Mouse (Mus musculus) limb, embryonic 14.5 days (tissue): ENCODE data around the gene Syde2. TPM values are rescaled to one million over a fixed set of nuclear protein-coding genes. Genes with fewer than 3 reads are reported as not detected.

Source experiments
- ATAC-seq: fragments of 200-750 bp; cut with Nextera tagmentation; 2 replicates; pipeline ENCODE4 v1.8.0; 2017; ENCODE audit warnings: low read depth, moderate number of reproducible peaks, moderate TSS enrichment; ENCODE audit not compliant: low FRiP score
- DNase-seq: peaks from one replicate; pipeline ENCODE4 v3.0.0-alpha.2; 2015; ENCODE audit warnings: low spot score
- H3K27ac ChIP-seq: fragments of 300-500 bp; sonication (generic); replicated peaks from 2 replicates; pipeline ENCODE4 v1.5.1; 2014; ENCODE audit warnings: low read depth, mild to moderate bottlenecking, low read length, moderate library complexity, mixed read lengths
- H3K27me3 ChIP-seq: fragments of 300-500 bp; sonication (generic); 2 replicates; pipeline ENCODE4 v1.6.1; 2014; ENCODE audit warnings: low read length, mixed read lengths; ENCODE audit not compliant: control insufficient read depth, insufficient read depth
- H3K36me3 ChIP-seq: fragments of 300-500 bp; sonication (generic); 2 replicates; pipeline ENCODE4 v1.6.1; 2014; ENCODE audit warnings: mild to moderate bottlenecking, low read length, moderate library complexity, mixed read lengths; ENCODE audit not compliant: control insufficient read depth, insufficient read depth
- H3K4me1 ChIP-seq: fragments of 300-500 bp; sonication (generic); 2 replicates; pipeline ENCODE4 v1.6.1; 2014; ENCODE audit warnings: antibody characterized with exemption, low read length, mixed read lengths; ENCODE audit not compliant: control insufficient read depth, insufficient read depth
- H3K4me2 ChIP-seq: fragments of 300-500 bp; sonication (generic); replicated peaks from 2 replicates; pipeline ENCODE4 v1.6.1; 2014; ENCODE audit warnings: low read depth, mild to moderate bottlenecking, low read length, moderate library complexity; ENCODE audit not compliant: severe bottlenecking
- H3K4me3 ChIP-seq: fragments of 300-500 bp; sonication (generic); replicated peaks from 2 replicates; pipeline ENCODE4 v1.5.1; 2014; ENCODE audit warnings: low read length
- H3K9ac ChIP-seq: fragments of 300-500 bp; sonication (generic); 2 replicates; pipeline ENCODE4 v1.6.1; 2014; ENCODE audit warnings: mild to moderate bottlenecking, low read depth, low read length, moderate library complexity; ENCODE audit not compliant: severe bottlenecking
- H3K9me3 ChIP-seq: fragments of 300-500 bp; sonication (generic); 2 replicates; pipeline ENCODE4 v1.6.1; 2016; ENCODE audit warnings: low read length; ENCODE audit not compliant: control insufficient read depth
- POLR2A ChIP-seq: fragments of 200-500 bp; IDR thresholded peaks from 2 replicates; pipeline ENCODE4 v1.8.0; 2012; ENCODE audit warnings: inconsistent platforms, mild to moderate bottlenecking, moderate library complexity, borderline replicate concordance; ENCODE audit not compliant: insufficient read depth, insufficient read length; ENCODE audit errors: extremely low read depth
- WGBS: fragments of 180-500 bp; shearing (Covaris S2); extraction: QIAGEN DNeasy Blood & Tissue Kit; methylation state at CpG from one replicate; pipeline ENCODE4 v1.1.7; 2014; 5-methylcytosine and 5-hydroxymethylcytosine counted together
- polyA plus RNA-seq, 2 experiments: library from polyadenylated mRNA; depleted of rRNA in 1 of 2; stranded (reverse) in 1 of 2; unstranded in 1 of 2; fragments of >200 nt; fragmentation: Nextera tagmentation in 1 of 2; extraction: Ambion mirVana in 1 of 2; gene quantifications; 2 replicates each; pipeline versions ENCODE4 v1.2.1 to v1.2.3; 2012 to 2014

The Syde2 gene
- polyA plus RNA-seq, 2 experiments: 2.8 to 6.0 TPM

DNA sequence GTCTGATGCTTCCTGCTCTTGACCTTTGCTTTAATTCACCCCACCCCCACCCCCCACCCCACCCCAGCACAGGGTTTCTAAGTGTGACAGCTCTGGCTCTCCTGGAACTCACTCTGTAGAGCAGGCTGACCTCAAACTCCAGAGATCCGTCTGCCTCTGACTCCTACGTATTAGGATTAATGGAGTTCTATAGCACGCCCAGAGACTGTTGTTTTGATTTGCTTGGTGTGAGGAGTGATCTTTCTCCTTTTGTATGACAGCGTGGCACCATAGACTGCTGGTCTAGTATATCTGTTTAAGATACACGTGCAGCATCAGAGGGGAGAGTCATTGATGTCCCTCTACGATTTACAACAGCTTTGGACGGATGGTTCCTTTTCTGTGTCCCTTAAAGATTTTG, 25.8 kb downstream of the Syde2 start:
- no peaks in the 10 kb centered on the region for H3K9me3 ChIP-seq
- no peak for DNase-seq
- no peak for TF ChIP-seq POLR2A
- no peak overlapping the region for H3K9ac ChIP-seq
- no peak for ATAC-seq
- H3K36me3 ChIP-seq: peaks cover 38% of the 10 kb centered on the region
- H3K27ac ChIP-seq: no peak overlapping the region
- no peak overlapping the region for H3K4me3 ChIP-seq
- peaks cover 4% of the 10 kb centered on the region; the same call in 1 of the 2 replicates for H3K4me1 ChIP-seq
- no peak overlapping the region for H3K4me2 ChIP-seq
- H3K27me3 ChIP-seq: no peaks in the 10 kb centered on the region
- 91% methylated on average over 7 of the region's 7 CpGs for WGBS

DNA sequence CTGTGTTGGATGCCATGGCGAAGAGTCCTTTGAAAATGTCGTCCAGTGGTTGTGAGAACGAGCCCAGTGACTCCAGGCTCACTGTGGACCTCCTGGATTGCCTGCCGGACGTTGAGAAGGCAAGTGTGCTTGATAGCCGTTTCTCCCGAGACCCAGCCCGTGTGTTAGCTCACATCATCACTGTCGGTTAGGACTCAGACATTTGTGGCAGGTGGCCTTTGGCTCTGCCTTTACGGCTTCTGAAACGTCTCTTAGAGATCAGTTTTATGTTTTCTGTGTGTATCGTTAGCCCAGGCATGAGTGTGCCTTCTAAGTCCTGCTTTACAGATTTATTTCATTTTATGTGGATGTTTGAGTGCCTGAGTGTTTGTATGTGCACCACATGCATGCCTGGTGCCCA, 26.7 kb downstream of the Syde2 start:
- no peak overlapping the region for H3K27ac ChIP-seq
- WGBS: 82% methylated on average over 12 of the region's 12 CpGs
- H3K27me3 ChIP-seq: no peaks in the 10 kb centered on the region
- no peaks in the 10 kb centered on the region for H3K9me3 ChIP-seq
- DNase-seq (no peak), ATAC-seq (no peak)
- no peak for TF ChIP-seq POLR2A
- H3K4me2 ChIP-seq: no peak overlapping the region
- peaks cover 35% of the 10 kb centered on the region for H3K36me3 ChIP-seq
- H3K4me1 ChIP-seq: peaks cover 4% of the 10 kb centered on the region; the same call in 1 of the 2 replicates
- no peak overlapping the region for H3K4me3 ChIP-seq
- H3K9ac ChIP-seq: no peak overlapping the region

DNA sequence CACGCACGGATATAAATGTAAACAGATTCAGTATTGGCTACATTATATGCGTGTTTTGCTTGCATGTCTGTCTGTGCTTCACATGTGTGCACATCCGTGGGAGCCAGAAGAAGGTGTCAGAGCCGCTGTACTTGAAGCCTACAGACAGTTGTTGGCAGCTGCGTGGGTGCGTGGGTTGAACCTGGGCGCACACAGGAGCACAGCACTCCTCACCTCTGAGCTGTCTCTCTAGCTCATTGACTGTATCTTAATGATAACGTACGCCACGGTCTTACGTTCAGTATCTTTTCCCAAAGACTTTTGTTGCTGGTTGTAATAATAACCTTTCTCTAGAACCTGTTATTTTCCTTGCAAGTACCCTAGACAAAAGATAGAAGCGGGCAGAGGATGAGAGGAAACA, 29.3 kb downstream of the Syde2 start:
- Histone ChIP-seq H3K9me3 (no peaks in the 10 kb centered on the region), H3K27ac (no peak overlapping the region), H3K27me3 (no peaks in the 10 kb centered on the region), H3K9ac (no peak overlapping the region), H3K4me2 (no peak overlapping the region), H3K4me1 (no peaks in the 10 kb centered on the region), H3K4me3 (no peak overlapping the region), H3K36me3 (peaks cover 43% of the 10 kb centered on the region)
- no peak for DNase-seq
- no peak for ATAC-seq
- TF ChIP-seq POLR2A: no peak
- 94% methylated on average over 13 of the region's 13 CpGs for WGBS

DNA sequence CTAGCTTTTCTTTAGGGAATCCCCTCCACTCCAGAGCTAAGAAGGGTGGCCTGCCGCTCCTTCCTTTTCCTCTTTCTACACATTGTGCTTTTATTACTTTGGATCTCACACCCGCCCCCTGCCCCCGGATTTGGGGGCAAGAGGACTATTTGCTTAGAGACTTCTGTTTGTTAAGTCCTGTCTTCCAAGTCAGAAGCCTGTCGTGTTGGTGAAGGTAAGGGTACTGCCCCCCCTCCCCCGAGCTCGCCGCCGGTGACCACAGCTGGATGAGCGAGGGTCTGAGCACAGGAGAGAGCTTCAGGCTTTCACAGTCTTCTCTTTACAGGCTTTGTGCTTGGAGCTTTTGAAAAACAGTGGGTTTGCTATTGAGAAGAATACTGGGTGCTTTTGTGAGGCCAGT, 29.9 kb downstream of the Syde2 start:
- Histone ChIP-seq H3K9ac (no peak overlapping the region), H3K36me3 (peaks cover 46% of the 10 kb centered on the region), H3K4me3 (no peak overlapping the region), H3K9me3 (no peaks in the 10 kb centered on the region), H3K27me3 (no peaks in the 10 kb centered on the region), H3K4me2 (no peak overlapping the region), H3K4me1 (no peaks in the 10 kb centered on the region), H3K27ac (no peak overlapping the region)
- DNase-seq (no peak), ATAC-seq (no peak)
- TF ChIP-seq POLR2A: no peak
- 73% methylated on average over 9 of the region's 9 CpGs for WGBS

GRCm38 (mm10) chr3:146022232-146022631, 34.6 kb downstream of the Syde2 start:
- Histone ChIP-seq H3K27ac (no peak overlapping the region), H3K9me3 (no peaks in the 10 kb centered on the region), H3K4me3 (no peak overlapping the region), H3K27me3 (no peaks in the 10 kb centered on the region), H3K36me3 (peaks cover 21% of the 10 kb centered on the region), H3K9ac (no peak overlapping the region), H3K4me1 (peaks cover 1% of the 10 kb centered on the region; the same call in 1 of the 2 replicates), H3K4me2 (no peak overlapping the region)
- 89% methylated on average over 9 of the region's 9 CpGs for WGBS
- DNase-seq: no peak
- no peak for TF ChIP-seq POLR2A
- no peak for ATAC-seq

GRCm38 (mm10) chr3:146024746-146025145, 37.1 kb downstream of the Syde2 start:
- H3K27me3 ChIP-seq: no peaks in the 10 kb centered on the region
- peaks cover 4% of the 10 kb centered on the region; the same call in 1 of the 2 replicates for H3K4me1 ChIP-seq
- H3K27ac ChIP-seq: no peak overlapping the region
- 90% methylated on average over 7 of the region's 7 CpGs for WGBS
- peaks cover 12% of the 10 kb centered on the region for H3K36me3 ChIP-seq
- no peaks in the 10 kb centered on the region for H3K9me3 ChIP-seq
- H3K4me3 ChIP-seq: no peak overlapping the region
- TF ChIP-seq POLR2A: no peak
- ATAC-seq (no peak), DNase-seq (no peak)
- no peak overlapping the region for H3K9ac ChIP-seq
- no peak overlapping the region for H3K4me2 ChIP-seq
